Mouse (Mus musculus) spleen, postnatal 14 days (tissue): ENCODE data around the gene Tuba8.

ENCODE experiments used
- DNase-seq, 2 experiments: peaks; one replicate each; pipeline ENCODE4 v3.0.0; 2021 to 2022; ENCODE audit warnings: low spot score in 2 of 2

Gene Tuba8

GRCm38 (mm10) chr6:121194956-121195731 is 15.4 kb upstream of the Tuba8 start:
- DNase-seq: no peak

GRCm38 (mm10) chr6:121197807-121198365 is 12.6 kb upstream of the Tuba8 start:
- no peak for DNase-seq

GRCm38 (mm10) chr6:121200458-121200857 is 10.0 kb upstream of the Tuba8 start:
- DNase-seq: no peak

DNA sequence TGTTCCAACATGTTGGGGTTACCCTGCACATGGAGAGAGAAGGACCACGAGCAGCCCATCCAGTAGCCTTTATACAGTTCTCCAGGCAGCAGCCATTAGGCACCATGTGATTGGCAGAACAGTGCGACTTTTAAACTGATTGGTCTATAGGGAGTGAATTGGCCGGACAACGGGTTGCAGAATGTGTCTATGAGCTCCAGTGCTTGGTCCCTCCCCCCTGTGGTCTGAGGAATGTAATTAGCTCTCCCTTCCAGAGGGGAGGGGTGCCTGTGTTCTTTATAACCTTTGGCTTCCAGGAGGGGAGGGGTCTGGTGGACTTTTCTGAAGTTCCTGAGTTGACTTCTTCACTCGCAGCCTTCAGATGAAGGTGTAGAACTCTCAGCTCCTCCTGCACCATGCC is 8.5 kb upstream of the Tuba8 start:
- DNase-seq: no peak

DNA sequence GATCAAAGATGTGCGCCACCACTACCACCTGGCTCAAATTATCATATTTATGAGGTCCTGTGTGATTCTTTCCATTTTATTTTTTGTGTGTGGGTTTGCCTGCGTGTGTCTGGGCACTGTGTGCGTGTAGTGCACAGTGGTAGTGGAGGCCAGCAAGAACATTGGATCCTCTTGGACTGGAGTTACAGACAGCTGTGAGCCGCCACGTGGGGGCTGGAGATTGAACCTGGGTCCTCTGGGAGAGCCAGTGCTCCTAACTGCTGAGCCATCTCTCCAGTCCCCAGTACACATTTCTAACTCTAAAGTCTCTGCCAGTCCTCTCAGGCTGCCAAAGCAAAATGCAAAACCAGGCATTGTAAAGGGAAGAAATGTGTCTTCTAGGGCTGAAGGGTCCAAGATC is 4.0 kb upstream of the Tuba8 start:
- no peak for DNase-seq

GRCm38 (mm10) chr6:121209584-121209983 is 912 bp upstream of the Tuba8 start:
- DNase-seq: no peak

GRCm38 (mm10) chr6:121210926-121211289 is 412 bp downstream of the Tuba8 start:
- DNase-seq: no peak

DNA sequence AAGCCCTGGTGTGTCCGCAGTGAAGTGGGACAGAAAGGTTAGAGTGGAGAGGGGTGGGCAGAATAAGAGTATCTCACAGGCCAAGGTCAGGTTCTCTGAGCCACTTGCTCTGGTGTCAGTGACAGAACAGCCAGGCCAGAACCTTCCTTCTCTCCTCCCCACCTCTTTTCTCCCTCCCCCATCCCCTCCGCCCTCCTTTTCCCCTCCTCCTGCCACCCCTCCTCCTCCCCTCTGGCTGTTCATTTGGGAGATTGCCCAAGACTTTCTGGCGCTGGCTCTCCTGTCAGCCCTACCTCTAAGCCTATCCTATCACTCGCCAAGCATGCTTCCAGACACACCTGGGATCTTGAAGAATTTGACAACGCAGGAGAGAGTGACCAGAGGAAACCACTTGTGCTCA is 1.2 kb downstream of the Tuba8 start:
- DNase-seq: no peak

GRCm38 (mm10) chr6:121212988-121213387 is 2.5 kb downstream of the Tuba8 start:
- no peak for DNase-seq

- DNase-seq: no peak
Measured at GRCm38 (mm10) chr6:121214221-121214620, 3.7 kb downstream of the Tuba8 start.

DNA sequence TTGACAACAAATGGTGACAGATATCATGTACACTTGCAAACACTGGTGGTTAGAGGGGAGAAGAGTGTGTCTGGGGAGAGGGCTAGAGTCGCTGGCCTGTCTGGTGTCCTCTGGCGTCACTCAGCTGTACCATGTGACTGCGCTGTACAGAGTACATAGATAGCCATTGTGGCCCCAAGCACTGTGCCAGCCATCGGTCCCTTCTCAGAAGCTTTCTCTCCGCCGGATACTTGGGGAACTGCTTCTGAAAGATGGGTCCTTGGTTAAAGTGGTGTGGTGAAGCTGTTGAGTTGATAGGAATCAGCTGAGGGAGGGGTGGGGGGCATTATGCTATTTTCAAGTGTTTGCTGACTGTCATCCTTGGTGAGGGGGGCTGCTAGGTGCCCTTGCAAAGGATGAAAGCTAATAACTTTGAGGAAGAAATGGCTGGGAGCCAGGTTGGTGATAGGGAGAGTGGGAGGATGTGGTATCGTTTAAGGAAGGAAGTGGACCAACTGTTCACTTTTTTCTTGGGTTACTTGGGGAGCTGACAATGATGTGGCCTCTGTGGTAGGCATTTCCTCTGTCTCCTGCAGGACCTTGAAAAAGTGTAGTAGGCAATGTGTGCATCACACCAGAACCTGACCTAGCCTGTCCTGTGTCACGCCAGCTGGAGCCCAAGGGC is 4.3 kb downstream of the Tuba8 start:
- no peak for DNase-seq

DNA sequence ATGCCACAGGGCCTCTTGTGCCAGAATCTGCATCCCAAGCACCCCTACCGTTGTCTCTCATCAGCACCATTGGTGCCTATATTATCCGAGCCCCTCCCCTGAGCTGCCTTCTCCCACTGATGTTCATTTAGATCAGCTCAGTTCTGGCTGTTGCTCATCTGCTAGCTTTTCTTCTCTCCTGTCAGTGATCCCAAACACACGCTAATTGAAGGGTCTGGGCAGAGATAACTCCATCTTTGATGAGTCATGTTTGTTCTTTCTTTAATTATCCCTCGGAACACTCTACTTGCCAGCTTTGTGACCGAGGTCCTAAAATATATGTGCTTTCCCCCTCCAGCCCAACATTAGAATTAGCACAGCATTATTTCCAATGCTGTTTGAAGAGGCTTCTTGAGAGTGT is 4.8 kb downstream of the Tuba8 start:
- no peak for DNase-seq

GRCm38 (mm10) chr6:121215896-121216295 is 5.4 kb downstream of the Tuba8 start:
- DNase-seq: no peak

DNA sequence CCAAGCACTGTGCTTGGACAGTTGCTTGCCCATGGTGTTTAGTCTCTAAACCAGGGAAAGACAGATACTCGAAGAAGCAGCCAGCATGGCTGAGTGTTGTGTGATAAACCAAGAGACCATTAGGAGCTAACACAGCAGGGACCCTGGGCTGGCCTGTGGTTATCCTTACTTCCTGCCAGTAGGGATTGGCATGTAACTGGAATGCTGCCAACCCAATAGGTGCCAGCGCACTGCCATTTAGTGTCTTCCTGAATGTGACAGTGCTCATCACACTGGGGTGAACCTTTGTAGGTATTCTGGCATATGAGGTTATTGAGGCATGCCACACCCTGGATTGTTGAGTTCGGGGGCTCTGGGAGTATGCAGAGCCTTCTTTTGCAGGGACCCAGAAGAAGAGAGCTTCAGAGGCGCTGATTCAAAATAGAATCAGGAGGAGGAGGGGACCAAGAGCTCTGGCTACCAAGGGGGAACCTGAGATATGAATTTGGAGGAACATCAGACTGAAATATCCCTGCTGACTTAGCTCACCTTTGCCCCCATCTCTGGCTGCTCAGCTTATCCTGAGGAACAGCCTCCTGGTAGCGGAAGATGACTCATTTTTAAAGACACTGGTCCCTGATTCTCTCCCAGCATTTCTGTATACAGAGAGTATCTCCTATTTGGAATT is 6.2 kb downstream of the Tuba8 start:
- no peak for DNase-seq

DNA sequence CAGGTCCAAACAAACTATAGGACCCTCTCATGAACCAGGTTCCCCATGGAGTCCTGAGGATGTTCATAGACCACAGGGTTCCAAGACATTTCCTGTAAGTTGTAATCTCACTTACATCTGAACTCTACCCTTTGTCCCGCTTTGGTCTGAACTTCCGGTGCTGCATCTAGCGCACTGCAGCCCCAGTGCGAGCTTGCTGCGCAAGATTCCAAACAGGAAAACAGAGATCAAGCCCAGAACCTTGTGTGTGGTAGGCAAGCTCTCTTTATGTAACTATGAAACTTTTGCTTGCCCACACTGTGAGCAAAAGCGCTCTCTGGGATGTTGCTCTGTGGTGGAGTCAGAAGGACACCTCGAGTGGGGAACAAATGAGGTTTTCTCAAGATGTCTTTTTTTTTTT is 7.5 kb downstream of the Tuba8 start:
- DNase-seq: no peak

GRCm38 (mm10) chr6:121219406-121219805 is 8.9 kb downstream of the Tuba8 start:
- no peak for DNase-seq

DNA sequence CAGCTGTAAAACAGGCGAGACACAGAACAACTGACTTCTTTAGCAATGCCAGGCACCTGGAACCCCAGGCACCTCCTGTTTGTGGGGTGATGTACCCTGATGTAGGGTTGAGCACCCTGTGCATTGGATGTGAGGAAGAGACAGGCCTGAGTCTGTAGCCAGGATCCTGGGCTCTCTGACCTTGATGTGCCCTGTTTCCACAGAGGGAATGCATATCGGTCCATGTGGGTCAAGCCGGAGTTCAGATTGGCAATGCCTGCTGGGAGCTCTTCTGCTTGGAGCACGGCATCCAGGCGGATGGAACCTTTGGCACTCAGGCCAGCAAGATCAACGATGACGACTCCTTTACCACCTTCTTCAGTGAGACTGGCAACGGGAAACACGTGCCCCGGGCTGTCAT is 9.7 kb downstream of the Tuba8 start:
- DNase-seq: no peak

DNA sequence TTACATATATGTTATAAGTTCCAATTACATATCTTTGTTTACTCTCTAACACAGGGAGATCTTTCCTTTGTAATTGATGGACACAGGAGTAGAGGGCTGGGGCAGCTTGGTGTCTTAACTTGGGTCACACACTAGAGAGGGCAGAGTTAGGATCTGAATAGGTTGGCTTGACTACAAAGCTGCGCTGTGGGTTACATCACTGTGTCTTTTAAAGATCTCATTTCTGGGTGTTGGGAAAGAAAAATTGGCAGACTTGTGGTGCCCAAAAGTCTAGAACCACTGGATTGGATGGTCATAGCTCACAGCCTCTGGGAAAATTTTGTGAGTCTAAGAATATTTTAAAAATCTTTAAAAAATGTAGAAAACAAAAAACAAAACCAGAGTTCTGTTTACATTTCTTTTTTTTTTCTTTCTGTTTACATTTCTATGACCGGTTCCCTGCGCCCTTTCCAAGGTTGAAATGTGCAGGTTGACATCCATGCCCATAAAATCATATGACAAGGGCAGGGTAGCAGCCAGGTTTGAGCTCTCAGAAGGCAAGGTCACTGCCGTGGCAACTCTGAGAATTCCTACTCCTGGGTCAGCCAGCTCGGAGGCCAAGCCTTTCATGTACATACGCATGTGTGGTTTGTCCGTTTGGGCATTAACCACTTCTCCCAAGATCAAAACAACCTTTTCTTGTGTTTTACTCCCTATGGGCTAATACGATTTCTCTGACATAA is 11.5 kb downstream of the Tuba8 start:
- no peak for DNase-seq

DNA sequence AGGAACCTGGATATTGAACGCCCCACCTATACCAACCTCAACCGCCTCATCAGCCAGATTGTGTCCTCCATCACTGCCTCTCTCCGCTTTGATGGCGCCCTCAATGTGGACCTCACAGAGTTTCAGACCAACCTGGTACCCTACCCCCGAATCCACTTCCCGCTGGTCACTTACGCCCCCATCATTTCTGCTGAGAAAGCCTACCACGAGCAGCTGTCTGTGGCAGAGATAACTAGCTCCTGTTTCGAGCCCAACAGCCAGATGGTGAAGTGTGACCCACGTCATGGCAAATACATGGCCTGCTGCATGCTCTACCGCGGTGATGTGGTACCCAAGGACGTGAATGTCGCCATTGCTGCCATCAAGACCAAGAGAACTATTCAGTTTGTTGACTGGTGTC is 12.5 kb downstream of the Tuba8 start:
- DNase-seq: no peak

GRCm38 (mm10) chr6:121224067-121224466 is 13.6 kb downstream of the Tuba8 start:
- DNase-seq: no peak

DNA sequence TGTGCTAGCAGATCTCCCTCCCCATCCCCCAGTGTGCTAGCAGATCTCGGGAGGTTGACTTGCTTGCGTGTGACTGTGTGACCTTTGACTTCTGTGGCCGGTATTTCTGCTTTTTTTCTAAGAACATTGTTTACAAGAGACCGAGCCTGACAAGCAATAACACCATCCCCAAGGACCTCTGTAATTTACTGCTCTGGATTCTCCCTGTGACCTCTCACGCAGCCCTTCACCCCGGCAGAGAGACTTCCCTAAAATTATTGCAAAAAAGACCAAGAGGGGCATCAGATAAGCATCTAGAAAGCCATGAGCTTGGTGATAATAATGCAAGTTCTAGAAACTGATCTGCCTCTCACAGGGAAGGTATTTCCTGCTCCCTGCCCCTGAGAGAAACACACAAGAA is 14.5 kb downstream of the Tuba8 start:
- DNase-seq: no peak

GRCm38 (mm10) chr6:121226043-121226442 is 15.5 kb downstream of the Tuba8 start:
- DNase-seq: no peak
